Mouse (Mus musculus) liver, embryonic 14.5 days (tissue): Measurements from ENCODE around the gene Dclre1b.

ENCODE experiments used
- CTCF ChIP-seq: IDR thresholded peaks from 2 replicates; pipeline ENCODE4 v1.5.1; 2016; ENCODE audit warnings: antibody characterized with exemption, low read depth, control low read depth
- EP300 ChIP-seq: IDR thresholded peaks from 2 replicates; pipeline ENCODE4 v1.6.1; 2016; ENCODE audit warnings: antibody characterized with exemption, low read depth

DNA sequence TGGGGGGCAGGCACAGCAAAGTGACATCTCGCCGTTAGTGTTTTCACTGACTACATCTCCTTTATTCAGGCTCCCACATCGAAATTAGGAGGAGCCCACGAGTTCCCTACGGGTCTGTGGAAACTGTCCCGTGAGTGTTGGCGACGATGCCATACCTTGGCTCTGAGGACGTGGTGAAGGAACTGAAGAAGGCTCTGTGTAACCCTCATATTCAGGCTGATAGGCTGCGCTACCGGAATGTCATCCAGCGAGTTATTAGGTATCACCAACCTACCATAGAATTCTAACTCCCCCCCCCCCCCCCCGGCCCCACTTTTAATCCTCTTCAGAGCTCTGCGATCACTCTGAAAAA, 531 bp upstream of the Dclre1b start:
- TF ChIP-seq CTCF (no peak), EP300 (no peak)
